Mouse (Mus musculus): ENCODE results near the gene Asna1. TPM values are rescaled to one million over a fixed set of nuclear protein-coding genes. Genes with fewer than 3 reads are reported as not detected.

Asna1 gene
- total RNA-seq, 1 experiment = 237 TPM

DNA sequence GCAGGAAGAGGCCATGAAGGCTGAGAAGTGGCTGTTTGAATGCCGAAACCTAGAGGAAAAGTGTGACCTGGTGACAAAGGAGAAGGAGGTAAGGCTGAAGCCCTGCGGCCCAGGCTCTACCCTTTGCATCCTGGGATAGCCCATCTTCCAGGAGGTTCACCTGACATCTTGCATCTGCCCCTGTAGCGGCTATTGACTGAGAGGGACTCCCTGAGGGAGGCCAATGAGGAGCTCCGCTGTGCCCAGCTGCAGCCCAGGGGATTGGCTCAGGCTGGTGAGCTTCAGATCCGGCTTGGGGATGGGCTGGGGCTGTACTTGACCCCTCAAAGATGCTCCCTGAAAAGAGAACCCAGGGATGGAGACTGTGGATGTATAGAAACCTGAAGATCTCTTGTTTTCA lies 28.1 kb downstream of the Asna1 start:
- Histone ChIP-seq H3K36me3 (ENCODE audit: control insufficient read depth, insufficient read depth, low read length, poor library complexity, severe bottlenecking) (peaks cover 37% of the 10 kb centered on the region), H3K4me3 (ENCODE audit: insufficient read depth in 1 of 2, low read depth in 1 of 2, low read length in 2 of 2, poor library complexity in 1 of 2, severe bottlenecking in 1 of 2) (no peak overlapping the region), H3K9me3 (ENCODE audit: control insufficient read depth, insufficient read depth, low read depth, low read length) (no peaks in the 10 kb centered on the region), H3K9ac (ENCODE audit: insufficient read depth, low read depth, low read length, poor library complexity, severe bottlenecking) (no peak overlapping the region), H3K27ac (ENCODE audit: insufficient read depth, low read depth, low read length, poor library complexity, severe bottlenecking) (no peak overlapping the region), H3K4me1 (ENCODE audit: control insufficient read depth in 2 of 2, insufficient read depth in 2 of 2, low read length in 2 of 2, poor library complexity in 1 of 2) (peaks cover 0 to 17% of the 10 kb centered on the region in 2 experiments; a peak in 3 of 4 replicates)
- in situ Hi-C loops (cut with MboI; ENCODE audit: low sequenced_read_pairs in 2 of 2, unreplicated experiment in 2 of 2) = no loop called here
- no peak for DNase-seq (ENCODE audit: low read depth, low spot score)
- TF ChIP-seq HCFC1 (IDR thresholded peaks at IDR 0.05; ENCODE audit: borderline replicate concordance, insufficient read depth, low read length) (no peak), ZNF384 (IDR thresholded peaks at IDR 0.05; ENCODE audit: low read depth, low read length) (no peak), ZC3H11A (IDR thresholded peaks at IDR 0.05; ENCODE audit: borderline replicate concordance, low read depth, low read length) (no peak)

DNA sequence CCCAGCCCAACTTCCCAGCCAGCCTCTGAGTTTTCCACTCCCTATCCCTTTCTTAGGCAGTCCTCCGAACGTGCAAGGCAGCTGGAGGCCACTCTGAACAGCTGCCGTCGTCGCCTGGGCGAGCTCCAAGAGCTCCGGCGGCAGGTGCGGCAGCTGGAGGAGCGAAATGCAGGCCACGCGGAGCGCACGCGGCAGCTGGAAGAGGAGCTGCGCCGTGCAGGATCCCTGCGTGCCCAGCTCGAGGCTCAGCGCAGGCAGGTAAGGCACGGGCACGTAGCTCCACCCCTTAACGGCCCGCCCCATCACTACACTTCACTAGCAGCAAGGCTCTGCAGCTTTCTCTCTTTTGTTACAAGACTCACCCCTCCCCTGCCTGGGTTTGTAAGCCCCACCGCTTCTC lies 29.4 kb downstream of the Asna1 start:
- Histone ChIP-seq H3K36me3 (ENCODE audit: control insufficient read depth, insufficient read depth, low read length, poor library complexity, severe bottlenecking) (peaks cover 34% of the 10 kb centered on the region), H3K9ac (ENCODE audit: insufficient read depth, low read depth, low read length, poor library complexity, severe bottlenecking) (peak overlapping the region; percentile 71; the same call in 1 of the 2 replicates), H3K4me3 (ENCODE audit: insufficient read depth in 1 of 2, low read depth in 1 of 2, low read length in 2 of 2, poor library complexity in 1 of 2, severe bottlenecking in 1 of 2) (peak overlapping the region in 1 of 2 experiments; percentile 32; a peak in 2 of 4 replicates), H3K4me1 (ENCODE audit: control insufficient read depth in 2 of 2, insufficient read depth in 2 of 2, low read length in 2 of 2, poor library complexity in 1 of 2) (peaks cover 0 to 15% of the 10 kb centered on the region in 2 experiments; a peak in 3 of 4 replicates), H3K9me3 (ENCODE audit: control insufficient read depth, insufficient read depth, low read depth, low read length) (no peaks in the 10 kb centered on the region), H3K27ac (ENCODE audit: insufficient read depth, low read depth, low read length, poor library complexity, severe bottlenecking) (no peak overlapping the region)
- in situ Hi-C loops (cut with MboI; ENCODE audit: low sequenced_read_pairs in 2 of 2, unreplicated experiment in 2 of 2) = no loop called here
- DNase-seq (ENCODE audit: low read depth, low spot score) = no peak
- no peak for TF ChIP-seq ZNF384 (IDR thresholded peaks at IDR 0.05; ENCODE audit: low read depth, low read length)
- TF ChIP-seq ZC3H11A (IDR thresholded peaks at IDR 0.05; ENCODE audit: borderline replicate concordance, low read depth, low read length) = no peak
- no peak for TF ChIP-seq MAFK (IDR thresholded peaks at IDR 0.05; ENCODE audit: insufficient read depth, low read depth, low read length)
- TF ChIP-seq CHD2 (IDR thresholded peaks at IDR 0.05; ENCODE audit: low read depth, low read length) = no peak
- no peak for TF ChIP-seq HCFC1 (IDR thresholded peaks at IDR 0.05; ENCODE audit: borderline replicate concordance, insufficient read depth, low read length)

DNA sequence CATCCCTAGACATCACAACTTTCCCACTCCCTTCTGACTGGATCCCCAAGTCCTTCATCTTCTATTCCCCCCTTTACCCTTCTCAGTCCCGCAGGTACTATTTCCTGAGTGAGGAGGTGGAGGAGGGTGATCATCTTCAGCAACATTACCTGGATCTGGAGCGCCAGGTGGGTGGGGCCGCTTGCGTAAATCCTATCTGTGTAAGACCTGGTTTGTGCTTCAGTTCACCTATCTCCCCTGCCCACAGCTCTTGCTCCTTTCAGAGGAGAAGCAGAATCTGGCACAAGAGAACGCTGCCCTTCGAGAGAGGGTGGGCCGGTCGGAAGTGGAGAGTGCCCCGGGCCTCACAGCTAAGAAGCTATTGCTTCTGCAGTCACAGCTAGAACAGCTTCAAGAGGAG lies 30.7 kb downstream of the Asna1 start:
- H3K9me3 ChIP-seq (ENCODE audit: control insufficient read depth, insufficient read depth, low read depth, low read length) = no peaks in the 10 kb centered on the region
- in situ Hi-C loops (cut with MboI; ENCODE audit: low sequenced_read_pairs in 2 of 2, unreplicated experiment in 2 of 2) = no loop called here
- no peak overlapping the region for H3K9ac ChIP-seq (ENCODE audit: insufficient read depth, low read depth, low read length, poor library complexity, severe bottlenecking)
- no peak overlapping the region for H3K4me3 ChIP-seq (ENCODE audit: insufficient read depth in 1 of 2, low read depth in 1 of 2, low read length in 2 of 2, poor library complexity in 1 of 2, severe bottlenecking in 1 of 2)
- DNase-seq (ENCODE audit: low read depth, low spot score) = no peak
- peaks cover 0 to 15% of the 10 kb centered on the region in 2 experiments; a peak in 3 of 4 replicates for H3K4me1 ChIP-seq (ENCODE audit: control insufficient read depth in 2 of 2, insufficient read depth in 2 of 2, low read length in 2 of 2, poor library complexity in 1 of 2)
- no peak overlapping the region for H3K27ac ChIP-seq (ENCODE audit: insufficient read depth, low read depth, low read length, poor library complexity, severe bottlenecking)
- peaks cover 32% of the 10 kb centered on the region for H3K36me3 ChIP-seq (ENCODE audit: control insufficient read depth, insufficient read depth, low read length, poor library complexity, severe bottlenecking)
- TF ChIP-seq ZC3H11A (IDR thresholded peaks at IDR 0.05; ENCODE audit: borderline replicate concordance, low read depth, low read length) (no peak), ZNF384 (IDR thresholded peaks at IDR 0.05; ENCODE audit: low read depth, low read length) (no peak), MAFK (IDR thresholded peaks at IDR 0.05; ENCODE audit: insufficient read depth, low read depth, low read length) (no peak), HCFC1 (IDR thresholded peaks at IDR 0.05; ENCODE audit: borderline replicate concordance, insufficient read depth, low read length) (no peak), CHD2 (IDR thresholded peaks at IDR 0.05; ENCODE audit: low read depth, low read length) (no peak)

DNA sequence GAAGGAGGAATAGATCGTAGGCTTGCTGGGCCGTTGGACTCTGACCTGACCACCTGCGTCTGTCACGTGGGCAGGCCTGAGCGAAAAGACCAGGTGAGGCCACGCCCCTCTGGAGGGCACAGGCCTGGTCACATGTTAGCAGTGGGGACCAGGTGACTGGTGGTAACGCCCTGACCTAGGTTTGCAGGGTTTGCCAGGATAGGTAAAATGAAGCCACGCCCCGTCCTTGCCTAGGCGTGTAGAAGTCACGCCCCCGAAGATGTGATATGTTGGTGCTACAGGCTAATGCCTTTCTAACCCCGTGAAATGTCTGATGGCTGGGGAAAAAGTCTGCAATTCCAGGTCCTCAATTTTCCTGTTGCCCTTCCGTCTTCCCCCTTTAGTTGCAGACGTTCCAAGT lies 34.2 kb downstream of the Asna1 start:
- in situ Hi-C loops (cut with MboI; ENCODE audit: low sequenced_read_pairs in 2 of 2, unreplicated experiment in 2 of 2) = no loop called here
- TF ChIP-seq ZNF384 (IDR thresholded peaks at IDR 0.05; ENCODE audit: low read depth, low read length) (no peak), MAFK (IDR thresholded peaks at IDR 0.05; ENCODE audit: insufficient read depth, low read depth, low read length) (no peak), HCFC1 (IDR thresholded peaks at IDR 0.05; ENCODE audit: borderline replicate concordance, insufficient read depth, low read length) (no peak), CHD2 (IDR thresholded peaks at IDR 0.05; ENCODE audit: low read depth, low read length) (no peak), ZC3H11A (IDR thresholded peaks at IDR 0.05; ENCODE audit: borderline replicate concordance, low read depth, low read length) (no peak)
- Histone ChIP-seq H3K9me3 (ENCODE audit: control insufficient read depth, insufficient read depth, low read depth, low read length) (no peaks in the 10 kb centered on the region), H3K36me3 (ENCODE audit: control insufficient read depth, insufficient read depth, low read length, poor library complexity, severe bottlenecking) (peaks cover 15% of the 10 kb centered on the region), H3K4me1 (ENCODE audit: control insufficient read depth in 2 of 2, insufficient read depth in 2 of 2, low read length in 2 of 2, poor library complexity in 1 of 2) (peaks cover 9 to 13% of the 10 kb centered on the region in 2 experiments), H3K9ac (ENCODE audit: insufficient read depth, low read depth, low read length, poor library complexity, severe bottlenecking) (peak overlapping the region; percentile 97), H3K27ac (ENCODE audit: insufficient read depth, low read depth, low read length, poor library complexity, severe bottlenecking) (peak overlapping the region; percentile 96), H3K4me3 (ENCODE audit: insufficient read depth in 1 of 2, low read depth in 1 of 2, low read length in 2 of 2, poor library complexity in 1 of 2, severe bottlenecking in 1 of 2) (peak overlapping the region; percentile 86 to 89)
- DNase-seq (ENCODE audit: low read depth, low spot score) = no peak

DNA sequence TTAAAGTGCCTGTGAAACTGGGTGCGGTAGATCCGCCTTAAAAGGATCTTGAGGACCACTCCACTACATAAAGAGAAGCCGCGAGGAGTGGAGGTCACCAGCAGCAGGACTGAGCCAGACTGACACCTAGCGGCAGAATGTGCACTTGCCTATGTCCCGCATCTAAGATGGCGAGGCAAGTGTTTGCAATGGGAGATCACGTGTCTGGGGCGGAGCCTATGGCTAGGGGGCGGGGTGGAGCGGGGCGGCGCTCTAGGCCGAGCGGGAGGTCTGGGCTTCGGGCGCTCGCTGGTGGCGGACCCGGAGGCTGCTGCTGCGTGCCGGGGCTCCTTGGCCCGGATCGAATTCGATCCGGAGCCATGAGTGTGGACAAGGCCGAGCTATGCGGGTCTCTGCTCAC lies 34.7 kb downstream of the Asna1 start, which contains the start of gene Hook2:
Gene Hook2, plus strand, starts transcription at position 255 of the 400 bp plus-strand sequence.
- Histone ChIP-seq H3K4me1 (ENCODE audit: control insufficient read depth in 2 of 2, insufficient read depth in 2 of 2, low read length in 2 of 2, poor library complexity in 1 of 2) (peaks cover 9 to 13% of the 10 kb centered on the region in 2 experiments), H3K36me3 (ENCODE audit: control insufficient read depth, insufficient read depth, low read length, poor library complexity, severe bottlenecking) (peaks cover 15% of the 10 kb centered on the region), H3K9ac (ENCODE audit: insufficient read depth, low read depth, low read length, poor library complexity, severe bottlenecking) (peak within 1 kb of the TSS; percentile 97), H3K27ac (ENCODE audit: insufficient read depth, low read depth, low read length, poor library complexity, severe bottlenecking) (peak within 1 kb of the TSS; percentile 96), H3K4me3 (ENCODE audit: insufficient read depth in 1 of 2, low read depth in 1 of 2, low read length in 2 of 2, poor library complexity in 1 of 2, severe bottlenecking in 1 of 2) (peak within 1 kb of the TSS; percentile 86 to 89), H3K9me3 (ENCODE audit: control insufficient read depth, insufficient read depth, low read depth, low read length) (no peaks in the 10 kb centered on the region)
- in situ Hi-C loops (cut with MboI; ENCODE audit: low sequenced_read_pairs in 2 of 2, unreplicated experiment in 2 of 2) = no loop called here
- TF ChIP-seq ZNF384 (IDR thresholded peaks at IDR 0.05; ENCODE audit: low read depth, low read length) (no peak), ZC3H11A (IDR thresholded peaks at IDR 0.05; ENCODE audit: borderline replicate concordance, low read depth, low read length) (no peak), MAFK (IDR thresholded peaks at IDR 0.05; ENCODE audit: insufficient read depth, low read depth, low read length) (no peak), CHD2 (IDR thresholded peaks at IDR 0.05; ENCODE audit: low read depth, low read length) (no peak), HCFC1 (IDR thresholded peaks at IDR 0.05; ENCODE audit: borderline replicate concordance, insufficient read depth, low read length) (0 out of 2 replicates have a peak, but pooled peaks have one; percentile 38)
- DNase-seq (ENCODE audit: low read depth, low spot score) = peak; percentile 98
